Comparison of ENCODE assay signal across 9 mouse cellular contexts in genomic region chr1:119388664-119389396, GRCm38 (mm10). TPM values are rescaled to one million over a fixed set of nuclear protein-coding genes. Genes with fewer than 3 reads are reported as not detected.
DNase-seq lines count a peak whose midpoint lies in the region; ATAC-seq and TF ChIP-seq lines count a peak whose summit lies in the region.
"Had no signal": no experiment of that assay in that cellular context is flagged by ENCODE, and none has a peak within 500 bp of the region (broad histone marks: within the 10 kb centered on the region; RNA-seq: fewer than 3 reads in every experiment).

No protein-coding gene starts in this region.

- H3K9me3 ChIP-seq in heart, embryonic 11.5 days (replicated peaks; ENCODE audit: control insufficient read depth, low read length), result no peaks in the 10 kb centered on the region
- H3K9me3 ChIP-seq in hindbrain, embryonic 11.5 days (ENCODE audit: control insufficient read depth, low read length), result no peaks in the 10 kb centered on the region
- H3K9me3 ChIP-seq in limb, embryonic 13.5 days, result no peaks in the 10 kb centered on the region
- H3K9me3 ChIP-seq in lung, postnatal 0 days (ENCODE audit: low read length), result no peaks in the 10 kb centered on the region

- DNase-seq in heart, adult 8-10 months (ENCODE audit: low spot score), result no peak
- peak; percentile 39 to 51 for DNase-seq in adrenal gland, postnatal 36 days
- peak; percentile 85 for DNase-seq in hindbrain, embryonic 11.5 days (ENCODE audit: low spot score)
- DNase-seq in right cerebral cortex, postnatal 4 days, result peak; percentile 49
- DNase-seq in lung, postnatal 0 days (ENCODE audit: low spot score), result no peak

- H3K4me2 ChIP-seq in heart, embryonic 11.5 days, result peak overlapping the region; percentile 22; the same call in 1 of the 2 replicates
- peak overlapping the region; percentile 27 for H3K4me2 ChIP-seq in hindbrain, embryonic 11.5 days (replicated peaks; ENCODE audit: low read depth, low read length)
- H3K4me2 ChIP-seq in limb, embryonic 13.5 days (replicated peaks), result peak overlapping the region; percentile 34; the same call in 1 of the 2 replicates
- H3K4me2 ChIP-seq in lung, postnatal 0 days (replicated peaks; ENCODE audit: low read depth, low read length), result no peak overlapping the region

- H3K27me3 ChIP-seq in heart, embryonic 11.5 days (ENCODE audit: control insufficient read depth, insufficient read depth, low read length), result no peaks in the 10 kb centered on the region
- H3K27me3 ChIP-seq in hindbrain, embryonic 11.5 days (ENCODE audit: control insufficient read depth, insufficient read depth, low read length), result peaks cover 4% of the 10 kb centered on the region; the same call in 1 of the 2 replicates
- H3K27me3 ChIP-seq in limb, embryonic 13.5 days, result peaks cover 23% of the 10 kb centered on the region
- H3K27me3 ChIP-seq in lung, postnatal 0 days (replicated peaks; ENCODE audit: insufficient read depth, low read length), result no peaks in the 10 kb centered on the region

- 6% methylated on average over 19 of the region's 19 CpGs for WGBS in heart, embryonic 11.5 days (ENCODE audit: insufficient replicate concordance)
- 2% methylated on average over 19 of the region's 19 CpGs for WGBS in hindbrain, embryonic 11.5 days
- 6% methylated on average over 19 of the region's 19 CpGs for whole genome bisulfite sequencing in limb, embryonic 13.5 days
- WGBS in lung, postnatal 0 days, result 5% methylated on average over 18 of the region's 19 CpGs

- TF ChIP-seq EP300 in lung, postnatal 0 days (IDR thresholded peaks at IDR 0.05), result no peak

- no peaks in the 10 kb centered on the region for H3K36me3 ChIP-seq in heart, embryonic 11.5 days (ENCODE audit: control insufficient read depth, insufficient read depth, low read length)
- H3K36me3 ChIP-seq in hindbrain, embryonic 11.5 days (ENCODE audit: control insufficient read depth, insufficient read depth, low read length), result no peaks in the 10 kb centered on the region
- H3K36me3 ChIP-seq in limb, embryonic 13.5 days, result no peaks in the 10 kb centered on the region
- H3K36me3 ChIP-seq in lung, postnatal 0 days (ENCODE audit: insufficient read depth, low read length), result no peaks in the 10 kb centered on the region

- TF ChIP-seq CTCF in lung, postnatal 0 days (IDR thresholded peaks at IDR 0.05), result no peak

- no peak overlapping the region for H3K4me3 ChIP-seq in heart, embryonic 11.5 days (ENCODE audit: low read depth, low read length)
- H3K4me3 ChIP-seq in hindbrain, embryonic 11.5 days (ENCODE audit: low read depth, low read length), result no peak overlapping the region
- H3K4me3 ChIP-seq in limb, embryonic 13.5 days, result no peak overlapping the region
- H3K4me3 ChIP-seq in lung, postnatal 0 days (ENCODE audit: low read depth, low read length), result no peak overlapping the region

- no peak overlapping the region for H3K9ac ChIP-seq in heart, embryonic 11.5 days (ENCODE audit: low read depth, low read length)
- peak overlapping the region; percentile 7; the same call in 1 of the 2 replicates for H3K9ac ChIP-seq in hindbrain, embryonic 11.5 days (ENCODE audit: low read depth, low read length)
- no peak overlapping the region for H3K9ac ChIP-seq in limb, embryonic 13.5 days
- H3K9ac ChIP-seq in lung, postnatal 0 days (replicated peaks; ENCODE audit: low read depth), result no peak overlapping the region

- H3K4me1 ChIP-seq in heart, embryonic 11.5 days (ENCODE audit: control insufficient read depth, insufficient read depth, low read length), result peaks cover 29% of the 10 kb centered on the region
- H3K4me1 ChIP-seq in hindbrain, embryonic 11.5 days (replicated peaks; ENCODE audit: control insufficient read depth, insufficient read depth, low read length), result peaks cover 3% of the 10 kb centered on the region; the same call in 1 of the 2 replicates
- peaks cover 15% of the 10 kb centered on the region for H3K4me1 ChIP-seq in limb, embryonic 13.5 days
- no peaks in the 10 kb centered on the region for H3K4me1 ChIP-seq in lung, postnatal 0 days (ENCODE audit: insufficient read depth, low read depth, low read length)

- ATAC-seq in heart, embryonic 11.5 days (replicated peaks; ENCODE audit: insufficient number of reproducible peaks, low FRiP score, low TSS enrichment), result no peak; the same call in 1 of the 2 replicates
- peak; percentile 92 for ATAC-seq in hindbrain, embryonic 11.5 days (ENCODE audit: low FRiP score)
- ATAC-seq in limb, embryonic 13.5 days (ENCODE audit: low FRiP score, low read depth), result no peak
- no peak for ATAC-seq in lung, postnatal 0 days
- no peak for ATAC-seq in megakaryocyte progenitor cell, adult 5-6 weeks (replicated peaks; ENCODE audit: poor library complexity)

- no peak overlapping the region for H3K27ac ChIP-seq in heart, embryonic 11.5 days (ENCODE audit: low read depth, low read length)
- H3K27ac ChIP-seq in hindbrain, embryonic 11.5 days (ENCODE audit: low read depth, low read length), result no peak overlapping the region; the same call in 1 of the 2 replicates
- H3K27ac ChIP-seq in limb, embryonic 13.5 days, result no peak overlapping the region
- H3K27ac ChIP-seq in lung, postnatal 0 days (ENCODE audit: low read length), result no peak overlapping the region

RNA-seq across cellular contexts. Expression of gene Inhbb, which starts 33.2 kb away (rescaled TPM):
- 0.06 and 0.13 TPM in 2 replicates for polyA plus RNA-seq in heart, embryonic 11.5 days (2014; fragmentation: Nextera tagmentation; extraction: Ambion mirVana)
- total RNA-seq in heart, adult 8-10 months (2022), result 1 to 10 TPM in 3 of 4 experiments, under 1 TPM in 1; 0.60 to 2.3 (median 1.1) TPM
- 1 to 10 TPM; 2.2 to 2.8 TPM for total RNA-seq in adrenal gland, postnatal 36 days (2021)
- polyA plus RNA-seq in hindbrain, embryonic 11.5 days (2014; fragmentation: Nextera tagmentation; extraction: Ambion mirVana), result 0.32 and 1.0 TPM in 2 replicates
- 0.73 and 0.79 TPM in 2 replicates for polyA plus RNA-seq in limb, embryonic 13.5 days (2015; fragmentation: Nextera tagmentation; extraction: Ambion mirVana)
- polyA plus RNA-seq in lung, postnatal 0 days (2015; fragmentation: Nextera tagmentation; extraction: Ambion mirVana), result 2.4 and 2.9 TPM in 2 replicates
- not detected in 2 replicates for total RNA-seq in megakaryocyte progenitor cell, adult 5-6 weeks (2015)
- not detected in 2 replicates for total RNA-seq in megakaryocyte progenitor cell, adult 5-6 weeks (2017)
- total RNA-seq: CH12.LX had no signal

Comparison
In these comparisons a context has a peak if more than half of its experiments do, and no peak if none do; other contexts are left out.
1. DNase-seq: peak in adrenal gland, postnatal 36 days (2 of 2), hindbrain, embryonic 11.5 days (single experiment) and right cerebral cortex, postnatal 4 days (single experiment); none in heart, adult 8-10 months (single experiment) and lung, postnatal 0 days (single experiment).